Mouse (Mus musculus) stomach, postnatal 0 days (tissue): ENCODE results near the gene Tsen15. TPM values are rescaled to one million over a fixed set of nuclear protein-coding genes. Genes with fewer than 3 reads are reported as not detected.
A peak's percentile ranks its signal among the peaks of the same experiment; 100 is the strongest.

Experiments used
- ATAC-seq: fragments of 200-750 bp; cut with Nextera tagmentation; 2 replicates; pipeline ENCODE4 v1.8.0; 2017; ENCODE audit not compliant: low FRiP score, low TSS enrichment
- DNase-seq: peaks from one replicate; pipeline ENCODE4 v3.0.0-alpha.2; 2016; ENCODE audit warnings: low spot score
- H3K27ac ChIP-seq: fragments of 300-500 bp; sonication (generic); replicated peaks from 2 replicates; pipeline ENCODE4 v1.5.1; 2014; ENCODE audit warnings: mild to moderate bottlenecking, control low read depth
- H3K27me3 ChIP-seq: fragments of 300-500 bp; sonication (generic); 2 replicates; pipeline ENCODE4 v1.6.1; 2014; ENCODE audit warnings: low read length; ENCODE audit not compliant: control insufficient read depth, insufficient read depth
- H3K36me3 ChIP-seq: fragments of 300-500 bp; sonication (generic); 2 replicates; pipeline ENCODE4 v1.6.1; 2014; ENCODE audit warnings: low read length, mixed read lengths; ENCODE audit not compliant: control insufficient read depth, insufficient read depth
- H3K4me1 ChIP-seq: fragments of 300-500 bp; sonication (generic); replicated peaks from 2 replicates; pipeline ENCODE4 v1.6.1; 2014; ENCODE audit warnings: antibody characterized with exemption; ENCODE audit not compliant: control insufficient read depth, insufficient read depth
- H3K4me2 ChIP-seq: fragments of 300-500 bp; sonication (generic); replicated peaks from 2 replicates; pipeline ENCODE4 v1.6.1; 2014; ENCODE audit warnings: low read depth, mild to moderate bottlenecking, control low read depth, moderate library complexity
- H3K4me3 ChIP-seq: fragments of 300-500 bp; sonication (generic); 2 replicates; pipeline ENCODE4 v1.5.1; 2014; ENCODE audit warnings: low read depth, low read length, control low read depth
- H3K9ac ChIP-seq: fragments of 300-500 bp; sonication (generic); 2 replicates; pipeline ENCODE4 v1.6.1; 2014; ENCODE audit warnings: mild to moderate bottlenecking, low read length, control low read depth, mixed read lengths
- H3K9me3 ChIP-seq: fragments of 300-500 bp; sonication (generic); 2 replicates; pipeline ENCODE4 v1.6.1; 2016; ENCODE audit warnings: low read length; ENCODE audit not compliant: control insufficient read depth
- CTCF ChIP-seq: IDR thresholded peaks from 2 replicates; pipeline ENCODE4 v1.5.1; 2016; ENCODE audit warnings: antibody characterized with exemption, low read depth, mild to moderate bottlenecking, moderate library complexity
- EP300 ChIP-seq: optimal IDR thresholded peaks from 2 replicates; pipeline ENCODE3; 2016; ENCODE audit warnings: antibody characterized with exemption
- WGBS: fragments of 180-500 bp; shearing (Covaris S2); extraction: QIAGEN DNeasy Blood & Tissue Kit; methylation state at CpG from one replicate; pipeline ENCODE4 v1.1.7; 2014; 5-methylcytosine and 5-hydroxymethylcytosine counted together
- polyA plus RNA-seq: library from polyadenylated mRNA; unstranded; fragments of >200 nt; fragmentation: Nextera tagmentation; extraction: Ambion mirVana; gene quantifications from 2 replicates; pipeline ENCODE4 v1.2.1, GENCODE M21; 2015

Gene Tsen15
- polyA plus RNA-seq, 1 experiment from 2014 or later = 27.6 TPM

DNA sequence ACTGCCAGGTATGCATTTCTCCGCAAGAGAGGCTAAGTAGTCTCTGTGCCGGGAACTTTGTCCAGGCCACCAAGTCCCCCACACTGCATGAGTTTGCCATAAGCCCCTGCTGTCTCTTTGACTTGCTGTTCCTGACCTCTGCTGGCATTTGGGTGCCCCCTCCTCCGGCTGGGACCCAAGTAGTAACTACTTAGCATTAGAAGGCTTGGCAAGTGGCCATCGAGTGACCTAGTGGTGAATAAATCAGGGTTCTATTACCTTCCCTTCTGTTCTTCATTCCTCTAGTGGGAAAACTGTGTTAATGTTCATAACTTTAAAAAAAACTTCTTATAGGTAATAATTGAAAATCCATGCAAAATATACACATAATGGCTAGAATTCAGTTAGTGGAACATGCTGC is 22.9 kb upstream of the Tsen15 start:
- ATAC-seq (no peak), DNase-seq (no peak)
- WGBS = 73% methylated on average over 4 of the region's 4 CpGs
- Histone ChIP-seq H3K9ac (no peak overlapping the region), H3K9me3 (0 out of 2 replicates have a peak, but pooled peaks cover 3% of the 10 kb centered on the region), H3K27me3 (no peaks in the 10 kb centered on the region), H3K4me1 (no peaks in the 10 kb centered on the region), H3K4me2 (no peak overlapping the region), H3K4me3 (no peak overlapping the region), H3K27ac (no peak overlapping the region), H3K36me3 (no peaks in the 10 kb centered on the region)
- no peak for TF ChIP-seq EP300
- no peak for TF ChIP-seq CTCF

DNA sequence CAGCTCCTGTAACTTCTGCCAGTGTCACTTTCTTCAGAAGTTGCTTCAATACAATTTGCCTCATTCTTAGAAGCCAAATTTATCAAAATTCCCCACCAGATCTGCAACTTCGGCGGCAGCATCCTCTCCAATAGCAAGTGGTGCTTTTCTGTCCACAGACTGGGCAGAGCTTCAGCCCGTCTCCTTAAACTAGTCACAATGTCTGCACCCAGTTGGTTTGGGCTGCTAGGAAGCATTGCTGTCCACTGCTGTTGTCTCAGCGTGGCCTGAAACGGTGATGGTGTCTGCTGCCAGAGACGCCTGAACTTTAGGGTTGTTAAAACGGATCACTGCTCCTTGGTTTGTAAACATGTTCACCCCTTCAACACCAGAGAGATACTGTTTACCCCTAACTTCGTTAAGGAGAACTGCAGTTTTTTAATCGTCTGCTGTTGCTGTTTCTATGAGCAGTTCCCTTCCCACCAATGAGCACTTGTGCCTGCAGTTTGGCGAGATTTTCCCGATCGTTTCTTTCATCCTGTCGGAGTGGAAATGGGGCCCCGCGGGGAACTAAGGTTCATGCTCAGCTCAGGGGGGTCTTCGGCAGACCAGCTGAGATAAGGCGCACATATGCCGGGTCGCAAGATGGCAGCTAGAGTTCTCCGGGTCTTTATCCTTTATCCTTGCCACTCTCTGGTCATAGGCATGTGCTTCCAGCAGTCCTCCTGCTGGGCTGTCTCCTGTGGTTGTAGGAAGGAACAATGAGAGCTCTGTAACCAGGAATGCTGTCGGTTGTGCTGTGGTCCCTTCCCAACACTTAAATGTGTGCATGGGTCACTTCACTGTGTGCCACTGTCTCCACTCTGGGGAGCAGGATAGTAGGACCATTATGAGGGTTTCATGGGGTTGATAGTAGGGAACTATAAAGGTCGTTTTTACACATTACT is 20.8 kb upstream of the Tsen15 start:
- WGBS = 47% methylated on average over 22 of the region's 22 CpGs
- H3K4me2 ChIP-seq = no peak overlapping the region

GRCm38 (mm10) chr1:152400556-152401540 is 14.4 kb upstream of the Tsen15 start:
- ATAC-seq = no peak
- H3K4me2 ChIP-seq = peak overlapping the region; percentile 95
- no peak for DNase-seq
- H3K36me3 ChIP-seq = no peaks in the 10 kb centered on the region
- peak overlapping the region; percentile 57 for H3K4me3 ChIP-seq
- H3K9me3 ChIP-seq = no peaks in the 10 kb centered on the region
- TF ChIP-seq EP300 (no peak), CTCF (no peak)
- no peak overlapping the region for H3K27ac ChIP-seq
- 0 out of 2 replicates have a peak, but pooled peaks cover 2% of the 10 kb centered on the region for H3K4me1 ChIP-seq
- H3K27me3 ChIP-seq = no peaks in the 10 kb centered on the region
- 27% methylated on average over 14 of the region's 14 CpGs for WGBS
- H3K9ac ChIP-seq = no peak overlapping the region; the same call in none of the 2 replicates

More for the DNA sequence above, 20.8 kb upstream of the Tsen15 start:
- DNase-seq (no peak), ATAC-seq (no peak)
- 0 out of 2 replicates have a peak, but pooled peaks cover under 1% of the 10 kb centered on the region for H3K9me3 ChIP-seq
- no peaks in the 10 kb centered on the region for H3K36me3 ChIP-seq
- no peak overlapping the region for H3K27ac ChIP-seq
- H3K27me3 ChIP-seq = no peaks in the 10 kb centered on the region
- no peak for TF ChIP-seq EP300
- no peak for TF ChIP-seq CTCF
- H3K4me1 ChIP-seq = no peaks in the 10 kb centered on the region
- no peak overlapping the region for H3K9ac ChIP-seq
- no peak overlapping the region for H3K4me3 ChIP-seq

GRCm38 (mm10) chr1:152399790-152400555 is 13.5 kb upstream of the Tsen15 start, which contains the start of gene Colgalt2:
Gene Colgalt2, plus strand, starts transcription at chr1:152399830.
- Histone ChIP-seq H3K9me3 (no peaks in the 10 kb centered on the region), H3K27ac (no peak within 1 kb of the TSS), H3K4me1 (0 out of 2 replicates have a peak, but pooled peaks cover 2% of the 10 kb centered on the region), H3K27me3 (no peaks in the 10 kb centered on the region), H3K4me2 (peak within 1 kb of the TSS; percentile 95), H3K9ac (peak within 1 kb of the TSS; percentile 53), H3K4me3 (peak within 1 kb of the TSS; percentile 57), H3K36me3 (no peaks in the 10 kb centered on the region)
- DNase-seq (peak; percentile 49), ATAC-seq (peak; percentile 71)
- TF ChIP-seq CTCF (no peak), EP300 (no peak)
- WGBS = under 1% methylated on average over 65 of the region's 70 CpGs

DNA sequence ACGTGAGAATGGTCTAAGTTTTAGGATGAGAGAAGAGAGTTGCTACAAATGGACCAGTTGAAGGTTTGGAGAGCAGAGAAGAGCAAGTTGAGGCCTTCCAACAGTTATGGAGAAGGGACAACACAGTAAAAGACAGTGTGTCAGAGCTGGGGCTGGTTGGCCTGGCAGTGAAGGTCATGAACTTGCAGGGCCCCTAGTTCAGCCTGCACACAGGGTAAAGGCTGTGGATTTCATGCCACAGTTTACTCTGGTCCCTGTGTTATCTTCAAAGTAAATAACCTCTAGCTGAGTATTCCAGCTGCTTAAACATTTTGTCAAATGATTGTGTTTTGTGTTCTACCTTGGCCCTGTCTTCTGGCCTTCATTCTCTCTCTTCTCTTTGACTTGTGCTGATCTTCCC is 12.2 kb upstream of the Tsen15 start:
- H3K9ac ChIP-seq = no peak overlapping the region
- H3K4me3 ChIP-seq = no peak overlapping the region
- DNase-seq (no peak), ATAC-seq (no peak)
- H3K4me1 ChIP-seq = 0 out of 2 replicates have a peak, but pooled peaks cover 2% of the 10 kb centered on the region
- H3K27me3 ChIP-seq = no peaks in the 10 kb centered on the region
- no peak for TF ChIP-seq CTCF
- H3K4me2 ChIP-seq = no peak overlapping the region
- no peak overlapping the region for H3K27ac ChIP-seq
- WGBS = 45% methylated on average over 1 of the region's 1 CpGs
- no peaks in the 10 kb centered on the region for H3K36me3 ChIP-seq
- H3K9me3 ChIP-seq = no peaks in the 10 kb centered on the region
